Mouse (Mus musculus) liver, embryonic 15.5 days (tissue): ENCODE measurements around the gene Lipo3. TPM values are rescaled to one million over a fixed set of nuclear protein-coding genes. Genes with fewer than 3 reads are reported as not detected.
"Not testable (repeated sequence)": the region's sequence is repeated elsewhere in the genome, so short reads cannot be mapped to it uniquely, and the experiment has no call there.

Source experiments
- ATAC-seq: fragments of 200-750 bp; cut with Nextera tagmentation; 2 replicates; pipeline ENCODE4 v1.8.0; 2017; ENCODE audit warnings: moderate number of reproducible peaks, mild to moderate bottlenecking, moderate library complexity; ENCODE audit not compliant: insufficient read depth
- H3K27ac ChIP-seq: fragments of 300-500 bp; sonication (generic); replicated peaks from 2 replicates; pipeline ENCODE4 v1.5.1; 2015; ENCODE audit warnings: mild to moderate bottlenecking, inconsistent platforms
- H3K27me3 ChIP-seq: fragments of 300-500 bp; sonication (generic); 2 replicates; pipeline ENCODE4 v1.6.1; 2015; ENCODE audit warnings: mild to moderate bottlenecking, inconsistent platforms
- H3K36me3 ChIP-seq: fragments of 300-500 bp; sonication (generic); replicated peaks from 2 replicates; pipeline ENCODE4 v1.6.1; 2015; ENCODE audit warnings: moderate library complexity, mild to moderate bottlenecking, inconsistent platforms
- H3K4me1 ChIP-seq: fragments of 300-500 bp; sonication (generic); replicated peaks from 2 replicates; pipeline ENCODE4 v1.6.1; 2015; ENCODE audit warnings: inconsistent platforms
- H3K4me2 ChIP-seq: fragments of 300-500 bp; sonication (generic); 2 replicates; pipeline ENCODE4 v1.6.1; 2015; ENCODE audit warnings: moderate library complexity, mild to moderate bottlenecking, inconsistent platforms
- H3K4me3 ChIP-seq: fragments of 300-500 bp; sonication (generic); replicated peaks from 2 replicates; pipeline ENCODE4 v1.5.1; 2015; ENCODE audit warnings: mild to moderate bottlenecking, inconsistent platforms
- H3K9ac ChIP-seq: fragments of 300-500 bp; sonication (generic); 2 replicates; pipeline ENCODE4 v1.6.1; 2015; ENCODE audit warnings: moderate library complexity, mild to moderate bottlenecking, inconsistent platforms
- H3K9me3 ChIP-seq: fragments of 300-500 bp; sonication (generic); replicated peaks from 2 replicates; pipeline ENCODE4 v1.6.1; 2016; ENCODE audit warnings: inconsistent platforms
- WGBS: fragments of 180-500 bp; shearing (Covaris S2); methylation state at CpG from one replicate; pipeline ENCODE4 v1.1.7; 2015; ENCODE audit warnings: mixed read lengths; ENCODE audit not compliant: insufficient replicate concordance; 5-methylcytosine and 5-hydroxymethylcytosine counted together
- microRNA-seq: library from miRNA; unstranded; fragments of <30 nt; microRNA quantifications from one replicate; pipeline ENCODE4, GENCODE M21; 2016
- polyA plus RNA-seq: library from polyadenylated mRNA; unstranded; fragments of >200 nt; fragmentation: Nextera tagmentation; extraction: Ambion mirVana; gene quantifications from 2 replicates; pipeline ENCODE4 v1.2.1, GENCODE M21; 2015

Lipo3 gene
- polyA plus RNA-seq, result 2.7 and 2.9 TPM in 2 replicates

GRCm38 (mm10) chr19:33761287-33762086, at the start of gene Lipo3:
TSS of gene Lipo3 (minus strand) at chr19:33761951.
- not testable (repeated sequence) for H3K4me1 ChIP-seq, H3K4me3 ChIP-seq, H3K9ac ChIP-seq, H3K27me3 ChIP-seq, H3K36me3 ChIP-seq, H3K27ac ChIP-seq, H3K4me2 ChIP-seq, H3K9me3 ChIP-seq
- 37% methylated on average over 13 of the region's 41 CpGs for WGBS
- ATAC-seq, result peak; percentile 34; the same call in 1 of the 2 replicates

GRCm38 (mm10) chr19:33787359-33787758, 25.6 kb upstream of the Lipo3 start, which contains the start of gene Lipo1:
TSS of gene Lipo1 (minus strand) at chr19:33787459.
- not testable (repeated sequence) for H3K9me3 ChIP-seq, H3K27ac ChIP-seq, H3K4me3 ChIP-seq, H3K4me1 ChIP-seq, H3K27me3 ChIP-seq, ATAC-seq, H3K9ac ChIP-seq, H3K4me2 ChIP-seq, H3K36me3 ChIP-seq

- Histone ChIP-seq H3K36me3 (no peaks in the 10 kb centered on the region), H3K4me1 (no peaks in the 10 kb centered on the region), H3K9me3 (no peaks in the 10 kb centered on the region), H3K9ac (no peak overlapping the region), H3K27ac (no peak overlapping the region), H3K4me2 (no peak overlapping the region), H3K27me3 (no peaks in the 10 kb centered on the region), H3K4me3 (no peak overlapping the region)
- 65% methylated on average over 12 of the region's 12 CpGs for WGBS
- no peak for ATAC-seq
Measured at GRCm38 (mm10) chr19:33786576-33787277, 25.0 kb upstream of the Lipo3 start.

GRCm38 (mm10) chr19:33751259-33751658, 10.5 kb downstream of the Lipo3 start, which contains the start of gene Lipo2:
TSS of gene Lipo2 (minus strand) at chr19:33751359.
- H3K4me3 ChIP-seq, H3K27me3 ChIP-seq, H3K9ac ChIP-seq, H3K27ac ChIP-seq, ATAC-seq, H3K9me3 ChIP-seq, H3K4me1 ChIP-seq, H3K36me3 ChIP-seq, H3K4me2 ChIP-seq: not testable (repeated sequence)
- WGBS, result 68% methylated on average over 1 of the region's 1 CpGs

DNA sequence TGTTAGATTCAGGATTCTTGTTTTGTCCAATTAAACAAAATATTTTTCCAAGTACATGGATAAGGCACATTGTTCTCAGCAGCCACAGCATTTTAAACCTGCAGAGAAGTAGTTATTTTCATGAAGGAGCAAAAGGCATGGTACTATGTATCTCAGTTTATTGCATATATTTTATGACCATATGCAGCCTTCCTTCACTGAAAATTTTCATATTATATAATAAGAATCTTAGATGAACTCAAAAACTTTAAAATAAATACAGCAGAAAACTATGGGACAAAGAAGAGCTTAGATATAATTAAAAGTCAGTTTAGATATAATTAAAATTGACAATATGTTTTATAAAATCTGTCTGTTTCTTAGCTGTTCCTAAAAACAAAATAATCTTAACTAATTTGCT, 136.6 kb downstream of the Lipo3 start, which contains the start of gene Gm8978:
Gene Gm8978, minus strand, starts transcription at position 101 of the 400 bp plus-strand sequence.
- H3K4me3 ChIP-seq, H3K27ac ChIP-seq, H3K4me2 ChIP-seq, H3K27me3 ChIP-seq, H3K4me1 ChIP-seq, H3K9me3 ChIP-seq, ATAC-seq, H3K9ac ChIP-seq, H3K36me3 ChIP-seq: not testable (repeated sequence)

- H3K4me1 ChIP-seq, H3K36me3 ChIP-seq, H3K9me3 ChIP-seq, H3K27ac ChIP-seq, H3K27me3 ChIP-seq: not testable (repeated sequence)
- ATAC-seq, result peak; percentile 84
- WGBS, result 3% methylated on average over 10 of the region's 38 CpGs
- H3K9ac ChIP-seq, result peak overlapping the region; percentile 30; the same call in 1 of the 2 replicates
- H3K4me2 ChIP-seq, result peak overlapping the region; percentile 63
- peak overlapping the region; percentile 44 for H3K4me3 ChIP-seq
Measured at GRCm38 (mm10) chr19:33589626-33590302, 172.0 kb downstream of the Lipo3 start.

DNA sequence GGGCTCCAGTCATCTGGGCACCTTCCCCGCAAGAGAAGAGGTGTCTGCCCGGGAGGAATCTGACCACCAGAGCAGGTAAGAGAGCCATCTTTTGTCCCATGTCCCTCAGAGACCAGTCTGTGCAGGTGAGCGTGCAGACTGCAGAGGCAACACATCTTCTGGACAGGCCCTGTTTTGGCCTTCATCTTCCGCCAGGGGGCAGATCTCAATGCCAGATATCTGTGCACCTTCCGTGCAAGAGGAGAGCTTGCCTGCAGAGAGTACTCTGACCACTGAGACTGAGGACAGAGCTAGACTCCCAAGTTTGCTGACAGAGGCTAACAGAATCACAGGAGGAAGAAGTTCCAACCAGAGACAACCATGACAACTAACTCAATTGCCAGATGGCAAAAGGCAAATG, 193.2 kb downstream of the Lipo3 start:
- not testable (repeated sequence) for ATAC-seq, H3K4me2 ChIP-seq, H3K27me3 ChIP-seq, H3K9me3 ChIP-seq, H3K27ac ChIP-seq, H3K9ac ChIP-seq, H3K4me3 ChIP-seq, H3K36me3 ChIP-seq, H3K4me1 ChIP-seq
- WGBS, result 69% methylated on average over 5 of the region's 5 CpGs

DNA sequence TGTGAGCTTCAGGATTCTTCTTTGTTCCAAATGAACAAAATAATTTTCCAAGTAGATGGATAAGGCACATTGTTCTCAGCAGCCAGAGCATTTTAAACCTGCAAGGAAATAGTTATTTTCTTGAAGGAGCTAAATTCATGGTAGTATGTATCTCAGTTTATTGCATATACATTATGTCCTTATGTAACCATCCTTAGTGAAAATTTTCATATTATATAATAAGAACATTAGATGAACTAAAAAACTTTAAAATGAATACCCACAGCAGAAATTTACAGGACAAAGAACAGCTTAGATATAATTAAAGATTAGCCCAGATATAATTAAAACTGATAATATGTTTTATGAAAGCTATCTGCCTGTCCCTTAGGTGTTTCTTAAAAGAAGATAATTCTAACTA, 244.1 kb downstream of the Lipo3 start, which contains the start of gene Lipo4:
Gene Lipo4, minus strand, starts transcription at position 101 of the 400 bp plus-strand sequence.
- Histone ChIP-seq H3K36me3 (no peaks in the 10 kb centered on the region), H3K4me1 (no peaks in the 10 kb centered on the region), H3K9me3 (no peaks in the 10 kb centered on the region), H3K9ac (no peak within 1 kb of the TSS), H3K27me3 (no peaks in the 10 kb centered on the region), H3K4me3 (no peak within 1 kb of the TSS), H3K27ac (no peak within 1 kb of the TSS), H3K4me2 (no peak within 1 kb of the TSS)
- ATAC-seq, result no peak

Small RNAs within 50 kb of the gene (microRNA-seq; reads per million reads assigned to microRNA genes)
- gene Gm27440, result not detected

Other genes with a start within 250 kb of the Lipo3 start
- gene Lipo4, start 244.2 kb downstream of the Lipo3 start, polyA plus RNA-seq, result not detected in 2 replicates
- gene Gm8978, start 136.7 kb downstream of the Lipo3 start, polyA plus RNA-seq, result not detected in 2 replicates
- not detected in 2 replicates for gene Lipo2, start 10.6 kb downstream of the Lipo3 start, polyA plus RNA-seq
- not detected in 2 replicates for gene Lipo1, start 25.5 kb upstream of the Lipo3 start, polyA plus RNA-seq
- not detected in 2 replicates for gene Lipf, start 199.2 kb upstream of the Lipo3 start, polyA plus RNA-seq
- not detected in 2 replicates for gene Lipk, start 246.3 kb upstream of the Lipo3 start, polyA plus RNA-seq